Mouse (Mus musculus): ENCODE results near the gene Prr5. TPM values are rescaled to one million over a fixed set of nuclear protein-coding genes. Genes with fewer than 3 reads are reported as not detected.

Gene Prr5
- polyA plus RNA-seq, 1 experiment from 2014 or later = 27.8 TPM

- WGBS = 10% methylated on average over 3 of the region's 3 CpGs
- DNase-seq = peak; percentile 88
These were observed 39.7 kb upstream of the Prr5 start for GRCm38 (mm10) chr15:84629680-84630079.

GRCm38 (mm10) chr15:84631560-84631959 is 37.9 kb upstream of the Prr5 start:
- TF ChIP-seq CTCF (IDR thresholded peaks at IDR 0.05; ENCODE audit: low read depth) = peak; percentile 100
- Histone ChIP-seq H3K9me3 (ENCODE audit: low read depth, low read length) (no peaks in the 10 kb centered on the region), H3K9ac (no peak overlapping the region), H3K27ac (ENCODE audit: low read depth) (no peak overlapping the region), H3K4me2 (no peak overlapping the region), H3K4me3 (ENCODE audit: low read depth, low read length) (no peak overlapping the region), H3K27me3 (ENCODE audit: insufficient read depth, low read length) (no peaks in the 10 kb centered on the region), H3K36me3 (ENCODE audit: insufficient read depth) (no peaks in the 10 kb centered on the region), H3K4me1 (ENCODE audit: insufficient read depth) (no peaks in the 10 kb centered on the region)
- 1% methylated on average over 7 of the region's 7 CpGs for whole genome bisulfite sequencing
- DNase-seq (peak; percentile 91), ATAC-seq (ENCODE audit: insufficient read depth) (peak; percentile 66)

More at GRCm38 (mm10) chr15:84629680-84630079, 39.7 kb upstream of the Prr5 start:
- Histone ChIP-seq H3K4me3 (ENCODE audit: low read depth, low read length) (no peak overlapping the region), H3K27ac (ENCODE audit: low read depth) (no peak overlapping the region), H3K27me3 (ENCODE audit: insufficient read depth, low read length) (no peaks in the 10 kb centered on the region), H3K4me1 (ENCODE audit: insufficient read depth) (0 out of 2 replicates have a peak, but pooled peaks cover 10% of the 10 kb centered on the region), H3K9ac (no peak overlapping the region), H3K4me2 (no peak overlapping the region), H3K36me3 (ENCODE audit: insufficient read depth) (no peaks in the 10 kb centered on the region), H3K9me3 (ENCODE audit: low read depth, low read length) (no peaks in the 10 kb centered on the region)
- no peak for ATAC-seq (ENCODE audit: insufficient read depth)
- peak; percentile 84 for TF ChIP-seq CTCF (IDR thresholded peaks at IDR 0.05; ENCODE audit: low read depth)

GRCm38 (mm10) chr15:84634361-84634760 is 35.1 kb upstream of the Prr5 start:
- WGBS = 44% methylated on average over 3 of the region's 3 CpGs

GRCm38 (mm10) chr15:84638405-84638804 is 31.0 kb upstream of the Prr5 start:
- no peaks in the 10 kb centered on the region for H3K9me3 ChIP-seq (ENCODE audit: low read depth, low read length)
- no peak overlapping the region for H3K4me3 ChIP-seq (ENCODE audit: low read depth, low read length)
- H3K36me3 ChIP-seq (ENCODE audit: insufficient read depth) = no peaks in the 10 kb centered on the region
- no peaks in the 10 kb centered on the region for H3K27me3 ChIP-seq (ENCODE audit: insufficient read depth, low read length)
- H3K9ac ChIP-seq = no peak overlapping the region
- H3K4me1 ChIP-seq (ENCODE audit: insufficient read depth) = no peaks in the 10 kb centered on the region
- ATAC-seq (ENCODE audit: insufficient read depth) (no peak), DNase-seq (peak; percentile 34)
- no peak overlapping the region for H3K4me2 ChIP-seq
- no peak for TF ChIP-seq CTCF (IDR thresholded peaks at IDR 0.05; ENCODE audit: low read depth)
- no peak overlapping the region for H3K27ac ChIP-seq (ENCODE audit: low read depth)

More at GRCm38 (mm10) chr15:84634361-84634760, 35.1 kb upstream of the Prr5 start:
- no peak for ATAC-seq (ENCODE audit: insufficient read depth)
- H3K27ac ChIP-seq (ENCODE audit: low read depth) = no peak overlapping the region
- no peak overlapping the region for H3K4me3 ChIP-seq (ENCODE audit: low read depth, low read length)
- H3K9ac ChIP-seq = no peak overlapping the region
- no peak for DNase-seq
- no peaks in the 10 kb centered on the region for H3K27me3 ChIP-seq (ENCODE audit: insufficient read depth, low read length)
- H3K36me3 ChIP-seq (ENCODE audit: insufficient read depth) = no peaks in the 10 kb centered on the region
- H3K9me3 ChIP-seq (ENCODE audit: low read depth, low read length) = no peaks in the 10 kb centered on the region
- TF ChIP-seq CTCF (IDR thresholded peaks at IDR 0.05; ENCODE audit: low read depth) = no peak
- H3K4me2 ChIP-seq = no peak overlapping the region
- H3K4me1 ChIP-seq (ENCODE audit: insufficient read depth) = no peaks in the 10 kb centered on the region

GRCm38 (mm10) chr15:84639072-84639450 is 30.4 kb upstream of the Prr5 start:
- DNase-seq (no peak), ATAC-seq (ENCODE audit: insufficient read depth) (0 out of 2 replicates have a peak, but pooled peaks have one; percentile 3)
- H3K36me3 ChIP-seq (ENCODE audit: insufficient read depth) = no peaks in the 10 kb centered on the region
- TF ChIP-seq CTCF (IDR thresholded peaks at IDR 0.05; ENCODE audit: low read depth) = no peak
- no peak overlapping the region for H3K4me3 ChIP-seq (ENCODE audit: low read depth, low read length)
- H3K9me3 ChIP-seq (ENCODE audit: low read depth, low read length) = no peaks in the 10 kb centered on the region
- H3K27ac ChIP-seq (ENCODE audit: low read depth) = no peak overlapping the region
- no peaks in the 10 kb centered on the region for H3K4me1 ChIP-seq (ENCODE audit: insufficient read depth)
- no peak overlapping the region for H3K4me2 ChIP-seq
- no peaks in the 10 kb centered on the region for H3K27me3 ChIP-seq (ENCODE audit: insufficient read depth, low read length)
- WGBS = 51% methylated on average over 5 of the region's 5 CpGs
- no peak overlapping the region for H3K9ac ChIP-seq

GRCm38 (mm10) chr15:84639451-84640136 is 29.8 kb upstream of the Prr5 start:
- no peak overlapping the region for H3K4me3 ChIP-seq (ENCODE audit: low read depth, low read length)
- H3K27ac ChIP-seq (ENCODE audit: low read depth) = no peak overlapping the region; the same call in 1 of the 2 replicates
- no peaks in the 10 kb centered on the region for H3K27me3 ChIP-seq (ENCODE audit: insufficient read depth, low read length)
- no peak for TF ChIP-seq CTCF (IDR thresholded peaks at IDR 0.05; ENCODE audit: low read depth)
- ATAC-seq (ENCODE audit: insufficient read depth) (peak; percentile 42), DNase-seq (peak; percentile 18)
- no peaks in the 10 kb centered on the region for H3K9me3 ChIP-seq (ENCODE audit: low read depth, low read length)
- 55% methylated on average over 6 of the region's 6 CpGs for WGBS
- H3K9ac ChIP-seq = no peak overlapping the region
- no peak overlapping the region for H3K4me2 ChIP-seq
- H3K36me3 ChIP-seq (ENCODE audit: insufficient read depth) = no peaks in the 10 kb centered on the region
- H3K4me1 ChIP-seq (ENCODE audit: insufficient read depth) = no peaks in the 10 kb centered on the region

- H3K4me3 ChIP-seq (ENCODE audit: low read depth, low read length) = no peak overlapping the region
- TF ChIP-seq CTCF (IDR thresholded peaks at IDR 0.05; ENCODE audit: low read depth) = no peak
- DNase-seq = no peak
- no peak overlapping the region for H3K9ac ChIP-seq
- H3K4me2 ChIP-seq = no peak overlapping the region
- no peaks in the 10 kb centered on the region for H3K27me3 ChIP-seq (ENCODE audit: insufficient read depth, low read length)
- no peak for ATAC-seq (ENCODE audit: insufficient read depth)
- no peaks in the 10 kb centered on the region for H3K36me3 ChIP-seq (ENCODE audit: insufficient read depth)
- 77% methylated on average over 6 of the region's 6 CpGs for WGBS
- peaks cover 3% of the 10 kb centered on the region; the same call in 1 of the 2 replicates for H3K9me3 ChIP-seq (ENCODE audit: low read depth, low read length)
- H3K4me1 ChIP-seq (ENCODE audit: insufficient read depth) = no peaks in the 10 kb centered on the region
- no peak overlapping the region for H3K27ac ChIP-seq (ENCODE audit: low read depth)
These were observed 28.7 kb upstream of the Prr5 start for GRCm38 (mm10) chr15:84640722-84641121.
